Mouse (Mus musculus): ENCODE results near the gene Eef2. TPM values are rescaled to one million over a fixed set of nuclear protein-coding genes. Genes with fewer than 3 reads are reported as not detected.

Eef2 gene
- polyA plus RNA-seq, 1 experiment from 2014 or later = 286 TPM

DNA sequence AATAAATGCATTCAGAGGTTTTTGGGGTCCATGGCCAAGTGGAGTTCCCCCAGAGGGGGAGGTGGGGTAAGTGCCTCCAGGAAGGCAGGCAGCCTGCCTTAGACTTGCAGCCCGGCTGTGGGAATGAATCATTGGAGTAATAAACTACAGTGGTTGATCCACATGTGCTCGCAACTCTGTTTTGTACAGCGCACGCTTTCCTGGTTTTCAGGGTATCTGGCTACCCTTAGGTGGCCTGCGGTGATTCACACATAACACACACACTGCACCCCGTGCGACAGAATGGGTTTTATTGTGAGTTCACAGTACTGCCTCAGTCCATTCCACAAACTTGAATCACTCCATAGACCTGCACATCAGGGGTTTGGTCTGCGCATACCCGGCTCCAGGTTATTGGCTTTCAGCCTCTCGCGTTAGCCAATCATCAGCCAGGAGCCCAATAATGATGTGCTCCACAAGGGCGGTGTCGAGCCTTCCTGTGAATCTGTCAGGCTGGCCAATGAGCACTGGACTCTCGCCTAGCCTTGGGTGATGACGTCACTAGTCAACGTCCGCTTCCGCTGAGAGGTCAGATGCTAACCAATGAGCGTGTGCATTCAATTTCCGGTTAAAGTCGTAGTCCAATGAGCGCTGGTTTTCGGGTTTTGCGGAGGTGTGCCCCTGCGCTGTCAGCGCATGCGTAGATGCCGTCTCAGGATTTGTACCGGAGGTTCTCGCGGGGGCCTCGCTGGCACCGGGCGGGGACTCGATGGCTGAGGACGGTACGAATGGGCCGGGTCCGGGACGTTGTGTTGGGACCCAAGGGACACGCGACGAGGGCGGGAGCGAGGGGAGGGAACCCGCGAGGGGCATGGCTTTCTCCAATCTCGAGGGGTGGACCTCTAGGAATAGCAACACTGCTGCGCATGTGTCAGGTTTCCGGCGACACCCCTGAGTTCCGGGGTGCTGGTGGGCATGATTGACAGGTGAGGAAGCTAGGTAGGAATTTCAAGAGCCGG lies 6.2 kb downstream of the Eef2 start, which contains the start of gene Dapk3:
Gene Dapk3, plus strand, starts transcription at position 670 of the 998 bp plus-strand sequence.
- TF ChIP-seq CTCF (IDR thresholded peaks at IDR 0.05; ENCODE audit: low read depth) = peak; percentile 21; the same call in 1 of the 2 replicates
- peak; percentile 93 for ATAC-seq
- Histone ChIP-seq H3K27me3 (replicated peaks; ENCODE audit: control insufficient read depth, insufficient read depth, low read length) (no peaks in the 10 kb centered on the region), H3K9me3 (ENCODE audit: control insufficient read depth) (no peaks in the 10 kb centered on the region), H3K36me3 (ENCODE audit: control insufficient read depth, insufficient read depth) (peaks cover 76% of the 10 kb centered on the region), H3K4me3 (ENCODE audit: low read depth, low read length) (peak within 1 kb of the TSS; percentile 65), H3K27ac (ENCODE audit: low read depth, low read length) (peak within 1 kb of the TSS; percentile 86), H3K4me1 (replicated peaks; ENCODE audit: control insufficient read depth, insufficient read depth, low read length) (no peaks in the 10 kb centered on the region), H3K4me2 (replicated peaks; ENCODE audit: low read depth) (peak within 1 kb of the TSS; percentile 72), H3K9ac (ENCODE audit: low read depth, low read length) (peak within 1 kb of the TSS; percentile 62)
- 4% methylated on average over 53 of the region's 53 CpGs for WGBS

GRCm38 (mm10) chr10:81183805-81184204 lies 7.4 kb downstream of the Eef2 start, which contains the start of gene 4930442H23Rik:
Gene 4930442H23Rik, minus strand, starts transcription at chr10:81183849.
- Histone ChIP-seq H3K9ac (ENCODE audit: low read depth, low read length) (peak within 1 kb of the TSS; percentile 62), H3K4me1 (replicated peaks; ENCODE audit: control insufficient read depth, insufficient read depth, low read length) (no peaks in the 10 kb centered on the region), H3K4me2 (replicated peaks; ENCODE audit: low read depth) (peak within 1 kb of the TSS; percentile 72), H3K4me3 (ENCODE audit: low read depth, low read length) (peak within 1 kb of the TSS; percentile 65), H3K9me3 (ENCODE audit: control insufficient read depth) (no peaks in the 10 kb centered on the region), H3K27me3 (replicated peaks; ENCODE audit: control insufficient read depth, insufficient read depth, low read length) (no peaks in the 10 kb centered on the region), H3K36me3 (ENCODE audit: control insufficient read depth, insufficient read depth) (peaks cover 67% of the 10 kb centered on the region), H3K27ac (ENCODE audit: low read depth, low read length) (peak within 1 kb of the TSS; percentile 86)
- TF ChIP-seq CTCF (IDR thresholded peaks at IDR 0.05; ENCODE audit: low read depth) = no peak
- 80% methylated on average over 5 of the region's 5 CpGs for WGBS
- no peak for ATAC-seq

DNA sequence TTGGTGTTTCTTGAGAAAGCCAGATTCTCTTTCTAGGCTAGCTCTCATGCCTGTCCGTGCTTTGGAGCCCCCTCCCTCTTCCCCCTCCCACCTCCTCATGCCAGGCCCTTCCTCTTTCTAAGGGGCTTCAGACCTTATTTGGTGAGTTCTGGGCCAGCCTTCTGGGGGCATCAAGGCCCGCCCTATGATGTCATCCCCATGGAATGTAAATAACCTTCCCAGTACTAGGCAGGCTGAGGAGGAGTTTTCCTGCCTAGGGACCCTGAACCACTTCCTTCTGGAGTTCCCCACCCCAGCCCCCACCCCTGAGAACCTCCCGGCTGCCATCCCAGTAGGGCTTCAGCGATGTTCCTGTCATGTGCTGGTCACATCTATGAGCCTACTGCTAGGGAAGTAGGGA lies 8.3 kb downstream of the Eef2 start:
- Histone ChIP-seq H3K27me3 (replicated peaks; ENCODE audit: control insufficient read depth, insufficient read depth, low read length) (no peaks in the 10 kb centered on the region), H3K4me1 (replicated peaks; ENCODE audit: control insufficient read depth, insufficient read depth, low read length) (no peaks in the 10 kb centered on the region), H3K4me2 (replicated peaks; ENCODE audit: low read depth) (peak overlapping the region; percentile 3; the same call in 1 of the 2 replicates), H3K9ac (ENCODE audit: low read depth, low read length) (no peak overlapping the region), H3K4me3 (ENCODE audit: low read depth, low read length) (no peak overlapping the region), H3K9me3 (ENCODE audit: control insufficient read depth) (no peaks in the 10 kb centered on the region), H3K36me3 (ENCODE audit: control insufficient read depth, insufficient read depth) (peaks cover 60% of the 10 kb centered on the region), H3K27ac (ENCODE audit: low read depth, low read length) (peak overlapping the region; percentile 73)
- 11% methylated on average over 4 of the region's 4 CpGs for WGBS
- TF ChIP-seq CTCF (IDR thresholded peaks at IDR 0.05; ENCODE audit: low read depth) = no peak
- no peak for ATAC-seq

DNA sequence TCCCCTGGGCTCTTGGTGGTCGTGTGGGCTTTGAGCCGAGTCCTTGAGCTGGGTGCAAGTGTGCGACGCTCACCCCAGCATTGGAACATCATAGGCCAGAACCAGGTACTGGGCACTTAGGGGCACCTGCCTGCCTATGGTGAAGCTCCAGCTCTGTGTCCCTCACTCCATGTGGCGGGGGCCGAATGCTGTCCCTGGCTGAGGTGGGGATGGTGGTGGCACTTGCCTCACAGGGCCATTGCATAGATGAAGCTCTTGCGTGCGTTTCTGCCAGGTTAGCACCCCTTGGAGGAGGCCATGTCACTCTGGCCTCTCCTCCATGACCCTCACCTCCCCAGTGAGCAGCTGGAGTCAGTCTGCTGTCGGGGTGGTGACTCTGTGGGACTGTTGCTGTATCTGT lies 10.7 kb downstream of the Eef2 start:
- H3K9me3 ChIP-seq (ENCODE audit: control insufficient read depth) = no peaks in the 10 kb centered on the region
- no peak overlapping the region; the same call in 1 of the 2 replicates for H3K9ac ChIP-seq (ENCODE audit: low read depth, low read length)
- H3K4me3 ChIP-seq (ENCODE audit: low read depth, low read length) = no peak overlapping the region
- H3K4me1 ChIP-seq (replicated peaks; ENCODE audit: control insufficient read depth, insufficient read depth, low read length) = peaks cover 3% of the 10 kb centered on the region; the same call in 1 of the 2 replicates
- no peak for ATAC-seq
- peaks cover 50% of the 10 kb centered on the region for H3K36me3 ChIP-seq (ENCODE audit: control insufficient read depth, insufficient read depth)
- no peak overlapping the region for H3K27ac ChIP-seq (ENCODE audit: low read depth, low read length)
- H3K4me2 ChIP-seq (replicated peaks; ENCODE audit: low read depth) = no peak overlapping the region
- WGBS = 95% methylated on average over 9 of the region's 9 CpGs
- TF ChIP-seq CTCF (IDR thresholded peaks at IDR 0.05; ENCODE audit: low read depth) = no peak
- H3K27me3 ChIP-seq (replicated peaks; ENCODE audit: control insufficient read depth, insufficient read depth, low read length) = no peaks in the 10 kb centered on the region

GRCm38 (mm10) chr10:81189821-81190220 lies 13.4 kb downstream of the Eef2 start:
- no peak overlapping the region for H3K4me3 ChIP-seq (ENCODE audit: low read depth, low read length)
- peaks cover 41% of the 10 kb centered on the region for H3K36me3 ChIP-seq (ENCODE audit: control insufficient read depth, insufficient read depth)
- H3K4me1 ChIP-seq (replicated peaks; ENCODE audit: control insufficient read depth, insufficient read depth, low read length) = peaks cover 15% of the 10 kb centered on the region
- H3K4me2 ChIP-seq (replicated peaks; ENCODE audit: low read depth) = no peak overlapping the region
- 84% methylated on average over 26 of the region's 26 CpGs for WGBS
- TF ChIP-seq CTCF (IDR thresholded peaks at IDR 0.05; ENCODE audit: low read depth) = no peak
- H3K9ac ChIP-seq (ENCODE audit: low read depth, low read length) = no peak overlapping the region
- no peaks in the 10 kb centered on the region for H3K9me3 ChIP-seq (ENCODE audit: control insufficient read depth)
- H3K27me3 ChIP-seq (replicated peaks; ENCODE audit: control insufficient read depth, insufficient read depth, low read length) = no peaks in the 10 kb centered on the region
- ATAC-seq = no peak
- no peak overlapping the region for H3K27ac ChIP-seq (ENCODE audit: low read depth, low read length)

- H3K27ac ChIP-seq (ENCODE audit: low read depth, low read length) = peak overlapping the region; percentile 35
- H3K9ac ChIP-seq (ENCODE audit: low read depth, low read length) = no peak overlapping the region
- no peak for ATAC-seq
- H3K27me3 ChIP-seq (replicated peaks; ENCODE audit: control insufficient read depth, insufficient read depth, low read length) = no peaks in the 10 kb centered on the region
- peaks cover 37% of the 10 kb centered on the region for H3K36me3 ChIP-seq (ENCODE audit: control insufficient read depth, insufficient read depth)
- H3K9me3 ChIP-seq (ENCODE audit: control insufficient read depth) = no peaks in the 10 kb centered on the region
- TF ChIP-seq CTCF (IDR thresholded peaks at IDR 0.05; ENCODE audit: low read depth) = peak; percentile 78
- H3K4me2 ChIP-seq (replicated peaks; ENCODE audit: low read depth) = no peak overlapping the region
- 71% methylated on average over 31 of the region's 31 CpGs for WGBS
- H3K4me1 ChIP-seq (replicated peaks; ENCODE audit: control insufficient read depth, insufficient read depth, low read length) = peaks cover 15% of the 10 kb centered on the region
- no peak overlapping the region for H3K4me3 ChIP-seq (ENCODE audit: low read depth, low read length)
Measured at GRCm38 (mm10) chr10:81190236-81190911, 13.9 kb downstream of the Eef2 start.
